Mouse (Mus musculus) lung, embryonic 14.5 days (tissue): ENCODE results near the gene Aven. TPM values are rescaled to one million over a fixed set of nuclear protein-coding genes. Genes with fewer than 3 reads are reported as not detected.

Source experiments
- ATAC-seq: fragments of 200-750 bp; cut with Nextera tagmentation; 2 replicates; pipeline ENCODE4 v1.8.0; 2017; ENCODE audit warnings: mild to moderate bottlenecking, moderate TSS enrichment, moderate library complexity; ENCODE audit not compliant: insufficient read depth
- DNase-seq: peaks from one replicate; pipeline ENCODE4 v3.0.0-alpha.2; 2015
- H3K27ac ChIP-seq: fragments of 300-500 bp; sonication (generic); 2 replicates; pipeline ENCODE4 v1.5.1; 2014; ENCODE audit warnings: low read depth, mild to moderate bottlenecking, moderate library complexity
- H3K27me3 ChIP-seq: fragments of 300-500 bp; sonication (generic); 2 replicates; pipeline ENCODE4 v1.6.1; 2014; ENCODE audit warnings: low read length, control low read depth; ENCODE audit not compliant: insufficient read depth
- H3K36me3 ChIP-seq: fragments of 300-500 bp; sonication (generic); 2 replicates; pipeline ENCODE4 v1.6.1; 2014; ENCODE audit warnings: control low read depth; ENCODE audit not compliant: insufficient read depth
- H3K4me1 ChIP-seq: fragments of 300-500 bp; sonication (generic); 2 replicates; pipeline ENCODE4 v1.6.1; 2014; ENCODE audit warnings: antibody characterized with exemption, control low read depth; ENCODE audit not compliant: insufficient read depth
- H3K4me2 ChIP-seq: fragments of 300-500 bp; sonication (generic); 2 replicates; pipeline ENCODE4 v1.6.1; 2014; ENCODE audit warnings: mild to moderate bottlenecking
- H3K4me3 ChIP-seq: fragments of 300-500 bp; sonication (generic); 2 replicates; pipeline ENCODE4 v1.5.1; 2014; ENCODE audit warnings: low read depth, low read length
- H3K9ac ChIP-seq: fragments of 300-500 bp; sonication (generic); 2 replicates; pipeline ENCODE4 v1.6.1; 2014
- H3K9me3 ChIP-seq: fragments of 300-500 bp; sonication (generic); 2 replicates; pipeline ENCODE4 v1.6.1; 2016; ENCODE audit warnings: low read depth, low read length, control low read depth
- CTCF ChIP-seq: IDR thresholded peaks from 2 replicates; pipeline ENCODE4 v1.5.1; 2016; ENCODE audit warnings: antibody characterized with exemption, low read depth
- WGBS: fragments of 180-500 bp; shearing (Covaris S2); extraction: QIAGEN DNeasy Blood & Tissue Kit; methylation state at CpG from one replicate; pipeline ENCODE4 v1.1.7; 2014; 5-methylcytosine and 5-hydroxymethylcytosine counted together
- polyA plus RNA-seq: library from polyadenylated mRNA; unstranded; fragments of >200 nt; fragmentation: Nextera tagmentation; extraction: Ambion mirVana; gene quantifications from 2 replicates; pipeline ENCODE4 v1.2.1, GENCODE M21; 2014

Gene Aven
- polyA plus RNA-seq, 1 experiment from 2014 or later = 7.2 TPM

DNA sequence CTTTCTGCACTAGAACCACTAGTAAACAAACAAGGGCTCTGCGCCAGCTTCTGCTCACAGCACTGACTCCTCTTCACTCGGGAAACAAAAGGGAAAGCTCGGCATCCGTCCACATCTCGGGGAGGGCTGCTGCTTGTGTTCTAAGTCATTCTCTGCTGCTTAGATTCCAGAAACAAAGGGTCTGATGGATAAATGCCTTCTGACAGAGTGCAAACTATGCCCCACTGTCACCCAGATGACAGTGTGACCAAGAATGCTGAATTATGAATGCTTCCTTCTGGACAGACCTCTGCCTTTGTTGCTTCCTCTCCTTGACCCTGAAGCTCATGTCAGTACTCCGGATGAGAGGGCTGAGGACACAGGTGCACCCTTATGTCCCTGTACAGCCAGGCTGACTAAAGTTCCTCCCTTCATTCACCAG lies 98.7 kb downstream of the Aven start:
- no peak overlapping the region for H3K4me3 ChIP-seq
- no peak overlapping the region for H3K9ac ChIP-seq
- H3K9me3 ChIP-seq = no peaks in the 10 kb centered on the region
- no peaks in the 10 kb centered on the region for H3K4me1 ChIP-seq
- TF ChIP-seq CTCF = no peak
- no peak for DNase-seq
- no peak overlapping the region for H3K27ac ChIP-seq
- no peak overlapping the region for H3K4me2 ChIP-seq
- no peak for ATAC-seq
- no peaks in the 10 kb centered on the region for H3K36me3 ChIP-seq
- H3K27me3 ChIP-seq = no peaks in the 10 kb centered on the region
- WGBS = 54% methylated on average over 6 of the region's 6 CpGs

DNA sequence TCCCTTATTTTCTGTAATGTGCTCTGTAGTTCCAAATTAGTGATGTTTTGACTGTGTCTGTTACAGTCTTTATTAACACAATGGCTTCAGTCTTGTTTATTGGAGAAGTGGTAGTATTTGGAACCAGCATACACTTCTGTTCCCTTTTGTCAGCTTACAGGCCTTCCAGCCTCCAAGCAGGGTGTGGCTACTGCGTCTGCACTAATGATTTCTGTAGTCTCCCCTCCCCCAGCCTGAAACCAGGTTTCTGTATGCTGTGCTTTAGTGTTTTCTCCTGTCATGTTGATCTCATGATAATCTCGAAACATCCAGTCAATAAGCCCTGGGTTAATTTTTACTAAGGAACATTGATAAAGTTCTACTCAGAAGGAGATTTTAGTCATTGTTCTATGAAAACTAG lies 100.6 kb downstream of the Aven start:
- no peaks in the 10 kb centered on the region for H3K9me3 ChIP-seq
- H3K4me3 ChIP-seq = no peak overlapping the region
- no peaks in the 10 kb centered on the region for H3K4me1 ChIP-seq
- H3K4me2 ChIP-seq = no peak overlapping the region
- no peaks in the 10 kb centered on the region for H3K36me3 ChIP-seq
- TF ChIP-seq CTCF = no peak
- H3K9ac ChIP-seq = no peak overlapping the region
- ATAC-seq (no peak), DNase-seq (no peak)
- H3K27ac ChIP-seq = no peak overlapping the region
- 62% methylated on average over 2 of the region's 2 CpGs for WGBS
- H3K27me3 ChIP-seq = no peaks in the 10 kb centered on the region

DNA sequence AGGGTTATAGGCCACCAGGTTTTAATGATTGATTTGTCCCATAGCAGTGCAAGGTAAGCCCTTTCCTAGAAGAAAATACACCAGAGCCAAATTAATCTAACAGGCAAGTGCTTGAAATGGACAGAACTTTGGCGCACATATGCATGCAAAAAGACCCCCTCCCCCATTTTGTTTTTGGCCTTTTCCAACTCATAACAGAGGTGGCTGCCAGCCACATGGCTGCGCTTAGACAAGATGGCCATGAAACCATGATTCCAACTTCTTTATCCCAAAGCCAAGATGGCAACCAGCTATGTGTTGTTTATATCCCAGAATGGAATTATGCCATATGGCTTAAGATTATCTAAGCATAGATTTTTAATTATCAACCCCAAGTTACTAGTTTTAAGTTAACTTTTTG lies 101.0 kb downstream of the Aven start:
- Histone ChIP-seq H3K27me3 (no peaks in the 10 kb centered on the region), H3K4me2 (no peak overlapping the region), H3K36me3 (no peaks in the 10 kb centered on the region), H3K27ac (no peak overlapping the region), H3K4me1 (no peaks in the 10 kb centered on the region), H3K9me3 (no peaks in the 10 kb centered on the region), H3K4me3 (no peak overlapping the region), H3K9ac (no peak overlapping the region)
- DNase-seq (no peak), ATAC-seq (no peak)
- 88% methylated on average over 2 of the region's 2 CpGs for WGBS
- no peak for TF ChIP-seq CTCF

- WGBS = 70% methylated on average over 3 of the region's 3 CpGs
- ATAC-seq = no peak
- Histone ChIP-seq H3K4me2 (no peak overlapping the region), H3K4me3 (no peak overlapping the region), H3K4me1 (no peaks in the 10 kb centered on the region), H3K36me3 (no peaks in the 10 kb centered on the region), H3K9ac (no peak overlapping the region), H3K27me3 (no peaks in the 10 kb centered on the region), H3K9me3 (no peaks in the 10 kb centered on the region), H3K27ac (no peak overlapping the region)
- TF ChIP-seq CTCF = no peak
- no peak for DNase-seq
Observed at GRCm38 (mm10) chr2:112595807-112596206, 103.0 kb downstream of the Aven start.

GRCm38 (mm10) chr2:112596415-112596814 lies 103.7 kb downstream of the Aven start:
- 58% methylated on average over 5 of the region's 5 CpGs for WGBS
- no peak overlapping the region for H3K27ac ChIP-seq
- ATAC-seq = no peak

GRCm38 (mm10) chr2:112597064-112597463 lies 104.3 kb downstream of the Aven start:
- Histone ChIP-seq H3K27me3 (no peaks in the 10 kb centered on the region), H3K9ac (no peak overlapping the region), H3K27ac (no peak overlapping the region), H3K9me3 (no peaks in the 10 kb centered on the region), H3K4me1 (no peaks in the 10 kb centered on the region), H3K4me3 (no peak overlapping the region), H3K4me2 (no peak overlapping the region), H3K36me3 (no peaks in the 10 kb centered on the region)
- ATAC-seq (no peak), DNase-seq (no peak)
- 84% methylated on average over 1 of the region's 1 CpGs for WGBS
- TF ChIP-seq CTCF = no peak

More at GRCm38 (mm10) chr2:112596415-112596814, 103.7 kb downstream of the Aven start:
- H3K9me3 ChIP-seq = no peaks in the 10 kb centered on the region
- H3K9ac ChIP-seq = no peak overlapping the region
- H3K4me3 ChIP-seq = no peak overlapping the region
- TF ChIP-seq CTCF = no peak
- H3K27me3 ChIP-seq = no peaks in the 10 kb centered on the region
- no peaks in the 10 kb centered on the region for H3K4me1 ChIP-seq
- H3K4me2 ChIP-seq = no peak overlapping the region
- no peak for DNase-seq
- H3K36me3 ChIP-seq = no peaks in the 10 kb centered on the region

GRCm38 (mm10) chr2:112600222-112600621 lies 107.5 kb downstream of the Aven start:
- H3K27me3 ChIP-seq = no peaks in the 10 kb centered on the region
- 64% methylated on average over 10 of the region's 10 CpGs for WGBS
- H3K36me3 ChIP-seq = no peaks in the 10 kb centered on the region
- no peak overlapping the region for H3K27ac ChIP-seq
- no peak overlapping the region for H3K9ac ChIP-seq
- DNase-seq (no peak), ATAC-seq (no peak)
- H3K4me1 ChIP-seq = no peaks in the 10 kb centered on the region
- no peak overlapping the region for H3K4me2 ChIP-seq
- TF ChIP-seq CTCF = no peak
- no peaks in the 10 kb centered on the region for H3K9me3 ChIP-seq
- H3K4me3 ChIP-seq = no peak overlapping the region

- 66% methylated on average over 8 of the region's 8 CpGs for WGBS
Observed at GRCm38 (mm10) chr2:112602487-112602886, 109.7 kb downstream of the Aven start.

More at GRCm38 (mm10) chr2:112602487-112602886, 109.7 kb downstream of the Aven start:
- H3K27ac ChIP-seq = no peak overlapping the region
- no peaks in the 10 kb centered on the region for H3K27me3 ChIP-seq
- H3K36me3 ChIP-seq = no peaks in the 10 kb centered on the region
- H3K4me1 ChIP-seq = no peaks in the 10 kb centered on the region
- no peak overlapping the region for H3K4me3 ChIP-seq
- H3K4me2 ChIP-seq = no peak overlapping the region
- no peak for TF ChIP-seq CTCF
- H3K9ac ChIP-seq = no peak overlapping the region
- no peaks in the 10 kb centered on the region for H3K9me3 ChIP-seq
- ATAC-seq (no peak), DNase-seq (no peak)
